Mouse (Mus musculus) lung, postnatal 0 days (tissue): ENCODE results near the gene Triml1.

Source experiments
- CTCF ChIP-seq: IDR thresholded peaks from 2 replicates; pipeline ENCODE4 v1.5.1; 2016; ENCODE audit warnings: antibody characterized with exemption, mild to moderate bottlenecking
- EP300 ChIP-seq: IDR thresholded peaks from 2 replicates; pipeline ENCODE4 v1.6.1; 2016; ENCODE audit warnings: antibody characterized with exemption, mild to moderate bottlenecking, control low read depth

- no peak for TF ChIP-seq CTCF
- peak; percentile 74 for TF ChIP-seq EP300
Measured at GRCm38 (mm10) chr8:43176766-43177486, 35.6 kb upstream of the Triml1 start.
